Mouse (Mus musculus): ENCODE measurements around the gene Btg1.

GRCm38 (mm10) chr10:96588233-96588632 is 28.6 kb upstream of the Btg1 start:
- no peak for TF ChIP-seq GATA1 (IDR thresholded peaks at IDR 0.05; ENCODE audit: borderline replicate concordance, low read length)
- no peak for TF ChIP-seq FLI1 (IDR thresholded peaks at IDR 0.05; ENCODE audit: low read length)
